Mouse (Mus musculus) kidney, embryonic 15.5 days (tissue): ENCODE data around the gene Ltbp3. TPM values are rescaled to one million over a fixed set of nuclear protein-coding genes. Genes with fewer than 3 reads are reported as not detected.

Source experiments
- ATAC-seq: fragments of 200-750 bp; cut with Nextera tagmentation; replicated peaks from 2 replicates; pipeline ENCODE4 v1.8.0; 2017; ENCODE audit warnings: moderate TSS enrichment; ENCODE audit not compliant: low FRiP score
- H3K27ac ChIP-seq: fragments of 300-500 bp; sonication (generic); 2 replicates; pipeline ENCODE4 v1.5.1; 2015; ENCODE audit warnings: mild to moderate bottlenecking, inconsistent platforms
- H3K27me3 ChIP-seq: fragments of 300-500 bp; sonication (generic); 2 replicates; pipeline ENCODE4 v1.6.1; 2015; ENCODE audit warnings: inconsistent platforms
- H3K36me3 ChIP-seq: fragments of 300-500 bp; sonication (generic); 2 replicates; pipeline ENCODE4 v1.6.1; 2015; ENCODE audit warnings: inconsistent platforms
- H3K4me1 ChIP-seq: fragments of 300-500 bp; sonication (generic); 2 replicates; pipeline ENCODE4 v1.6.1; 2015; ENCODE audit warnings: inconsistent platforms
- H3K4me2 ChIP-seq: fragments of 300-500 bp; sonication (generic); 2 replicates; pipeline ENCODE4 v1.6.1; 2015; ENCODE audit warnings: moderate library complexity, mild to moderate bottlenecking, inconsistent platforms
- H3K4me3 ChIP-seq: fragments of 300-500 bp; sonication (generic); replicated peaks from 2 replicates; pipeline ENCODE4 v1.5.1; 2015; ENCODE audit warnings: mild to moderate bottlenecking, inconsistent platforms
- H3K9ac ChIP-seq: fragments of 300-500 bp; sonication (generic); 2 replicates; pipeline ENCODE4 v1.6.1; 2015; ENCODE audit warnings: mild to moderate bottlenecking, inconsistent platforms
- H3K9me3 ChIP-seq: fragments of 300-500 bp; sonication (generic); replicated peaks from 2 replicates; pipeline ENCODE4 v1.6.1; 2016; ENCODE audit warnings: inconsistent platforms
- WGBS: fragments of 180-500 bp; shearing (Covaris S2); methylation state at CpG from one replicate; pipeline ENCODE4 v1.1.7; 2015; ENCODE audit warnings: mixed read lengths; 5-methylcytosine and 5-hydroxymethylcytosine counted together
- polyA plus RNA-seq: library from polyadenylated mRNA; unstranded; fragments of >200 nt; fragmentation: Nextera tagmentation; extraction: Ambion mirVana; gene quantifications from 2 replicates; pipeline ENCODE4 v1.2.1, GENCODE M21; 2015

Gene Ltbp3
- polyA plus RNA-seq, 1 experiment from 2014 or later, result 18.8 TPM

- H3K4me1 ChIP-seq, result peaks cover 77% of the 10 kb centered on the region
- no peak for ATAC-seq
- H3K4me3 ChIP-seq, result no peak overlapping the region
- H3K36me3 ChIP-seq, result no peaks in the 10 kb centered on the region
- H3K27ac ChIP-seq, result peak overlapping the region; percentile 98
- 0 out of 2 replicates have a peak overlapping the region, but pooled peaks have one; percentile 15 for H3K9ac ChIP-seq
- H3K27me3 ChIP-seq, result no peaks in the 10 kb centered on the region
- WGBS, result 5% methylated on average over 8 of the region's 8 CpGs
- H3K9me3 ChIP-seq, result no peaks in the 10 kb centered on the region
- peak overlapping the region; percentile 40 for H3K4me2 ChIP-seq
Measured at GRCm38 (mm10) chr19:5806051-5806808, 65.5 kb downstream of the Ltbp3 start.

GRCm38 (mm10) chr19:5806809-5807205 lies 66.1 kb downstream of the Ltbp3 start:
- no peaks in the 10 kb centered on the region for H3K36me3 ChIP-seq
- no peak for ATAC-seq
- WGBS, result 30% methylated on average over 6 of the region's 6 CpGs
- 0 out of 2 replicates have a peak overlapping the region, but pooled peaks have one; percentile 15 for H3K9ac ChIP-seq
- peaks cover 83% of the 10 kb centered on the region for H3K4me1 ChIP-seq
- H3K27me3 ChIP-seq, result no peaks in the 10 kb centered on the region
- peak overlapping the region; percentile 98 for H3K27ac ChIP-seq
- no peaks in the 10 kb centered on the region for H3K9me3 ChIP-seq
- no peak overlapping the region for H3K4me3 ChIP-seq
- H3K4me2 ChIP-seq, result peak overlapping the region; percentile 40

- H3K4me1 ChIP-seq, result peaks cover 91% of the 10 kb centered on the region
- H3K36me3 ChIP-seq, result no peaks in the 10 kb centered on the region
- 0 out of 2 replicates have a peak overlapping the region, but pooled peaks have one; percentile 46 for H3K27ac ChIP-seq
- no peak overlapping the region for H3K4me3 ChIP-seq
- no peak overlapping the region for H3K4me2 ChIP-seq
- 73% methylated on average over 3 of the region's 3 CpGs for WGBS
- no peak for ATAC-seq
- H3K27me3 ChIP-seq, result no peaks in the 10 kb centered on the region
- H3K9ac ChIP-seq, result no peak overlapping the region
- H3K9me3 ChIP-seq, result no peaks in the 10 kb centered on the region
Measured at GRCm38 (mm10) chr19:5807740-5808139, 67.0 kb downstream of the Ltbp3 start.

Other genes with a start within 250 kb of the Ltbp3 start
- gene 1700020D05Rik, start 237.1 kb upstream of the Ltbp3 start, polyA plus RNA-seq, result 0.30 and 0.32 TPM in 2 replicates
- 7.5 and 9.3 TPM in 2 replicates for gene Snx32, start 230.4 kb upstream of the Ltbp3 start, polyA plus RNA-seq
- 11.3 and 12.0 TPM in 2 replicates for gene Ovol1, start 180.3 kb upstream of the Ltbp3 start, polyA plus RNA-seq
- 9.7 and 10.8 TPM in 2 replicates for gene Ap5b1, start 172.9 kb upstream of the Ltbp3 start, polyA plus RNA-seq
- gene Rnaseh2c, start 139.0 kb upstream of the Ltbp3 start, polyA plus RNA-seq, result 158 and 163 TPM in 2 replicates
- gene Kat5, start 130.7 kb upstream of the Ltbp3 start, polyA plus RNA-seq, result 53.5 and 58.8 TPM in 2 replicates
- 47.3 and 52.4 TPM in 2 replicates for gene Rela, start 103.4 kb upstream of the Ltbp3 start, polyA plus RNA-seq
- gene Sipa1, start 77.2 kb upstream of the Ltbp3 start, polyA plus RNA-seq, result 30.8 and 39.8 TPM in 2 replicates
- gene Map3k11, start 52.2 kb upstream of the Ltbp3 start, polyA plus RNA-seq, result 42.6 and 43.2 TPM in 2 replicates
- gene Pcnx3, start 52.0 kb upstream of the Ltbp3 start, polyA plus RNA-seq, result 22.2 and 30.1 TPM in 2 replicates
- gene Kcnk7, start 36.5 kb upstream of the Ltbp3 start, polyA plus RNA-seq, result 0.15 and 0.38 TPM in 2 replicates
- gene Ehbp1l1, start 14.6 kb upstream of the Ltbp3 start, polyA plus RNA-seq, result 20.5 and 25.9 TPM in 2 replicates
- gene Fam89b, start 11.3 kb upstream of the Ltbp3 start, polyA plus RNA-seq, result 89.0 and 91.4 TPM in 2 replicates
- 69.6 and 76.0 TPM in 2 replicates for gene Scyl1, start 30.5 kb downstream of the Ltbp3 start, polyA plus RNA-seq
- gene Frmd8, start 134.4 kb downstream of the Ltbp3 start, polyA plus RNA-seq, result 40.2 and 43.1 TPM in 2 replicates
- 8.1 and 8.5 TPM in 2 replicates for gene Slc25a45, start 136.9 kb downstream of the Ltbp3 start, polyA plus RNA-seq
- gene Tigd3, start 153.2 kb downstream of the Ltbp3 start, polyA plus RNA-seq, result 4.2 and 4.7 TPM in 2 replicates
- 166 and 178 TPM in 2 replicates for gene Dpf2, start 172.1 kb downstream of the Ltbp3 start, polyA plus RNA-seq
- 13.4 and 15.5 TPM in 2 replicates for gene Cdc42ep2, start 183.9 kb downstream of the Ltbp3 start, polyA plus RNA-seq
- 75.3 and 83.2 TPM in 2 replicates for gene Pola2, start 223.3 kb downstream of the Ltbp3 start, polyA plus RNA-seq
- gene Slc22a20, start 245.2 kb downstream of the Ltbp3 start, polyA plus RNA-seq, result not detected in 2 replicates